Mouse (Mus musculus) brain, embryonic 14.5 days (tissue): ENCODE results near the gene Kif7.

Source experiments
- CTCF ChIP-seq: fragments of 200-500 bp; IDR thresholded peaks from 2 replicates; pipeline ENCODE4 v1.5.1; 2012; ENCODE audit warnings: inconsistent platforms, mild to moderate bottlenecking, moderate library complexity, borderline replicate concordance; ENCODE audit not compliant: insufficient read depth, insufficient read length; ENCODE audit errors: extremely low read depth
- POLR2A ChIP-seq: fragments of 200-500 bp; IDR thresholded peaks from 2 replicates; pipeline ENCODE4 v1.6.1; 2012; ENCODE audit warnings: mild to moderate bottlenecking, inconsistent platforms, borderline replicate concordance; ENCODE audit not compliant: poor library complexity, insufficient read depth, insufficient read length, severe bottlenecking; ENCODE audit errors: extremely low read depth

DNA sequence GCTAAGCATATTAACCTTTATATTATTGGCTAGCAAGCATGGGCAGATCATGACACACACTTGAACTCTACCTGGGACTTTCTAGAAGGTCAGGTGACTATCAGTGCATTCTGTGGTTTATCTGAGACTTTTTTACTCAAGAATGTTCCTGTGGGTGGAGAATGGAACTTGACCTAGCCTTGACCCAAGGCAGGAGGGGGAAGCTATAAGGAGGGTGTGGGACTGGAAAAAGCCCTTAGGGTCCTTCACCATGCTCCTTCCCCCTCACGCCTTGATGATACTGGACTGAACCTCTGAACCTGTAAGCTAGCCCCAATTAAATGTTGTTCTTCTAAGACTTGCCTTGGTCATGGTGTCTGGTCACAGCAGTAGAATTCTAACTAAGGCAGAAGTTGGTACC, 61.3 kb downstream of the Kif7 start:
- no peak for TF ChIP-seq CTCF
- no peak for TF ChIP-seq POLR2A
